ENCODE assay signal across 8 mouse cellular contexts in genomic region chr10:80621690-80621939, GRCm38 (mm10). TPM values are rescaled to one million over a fixed set of nuclear protein-coding genes. Genes with fewer than 3 reads are reported as not detected.
A peak's percentile ranks its signal among the peaks of the same experiment; 100 is the strongest.
DNase-seq lines count a peak whose midpoint lies in the region; ATAC-seq and TF ChIP-seq lines count a peak whose summit lies in the region.

No protein-coding gene starts in this region.

- intact Hi-C loops in gastrocnemius, adult 2 months (cut with DNase I) = no loop called here
- intact Hi-C loops in gastrocnemius, postnatal 36 days (cut with DNase I) = no loop called here
- intact Hi-C loops in left cerebral cortex, postnatal 36 days (cut with DNase I) = no loop called here

- no peaks in the 10 kb centered on the region for H3K27me3 ChIP-seq in thymus, adult 2 months (ENCODE audit: control insufficient read depth, insufficient read depth, low read length)
- H3K27me3 ChIP-seq in liver, embryonic 14.5 days (ENCODE audit: control insufficient read depth, insufficient read depth, low read length) = no peaks in the 10 kb centered on the region

- peaks cover 32% of the 10 kb centered on the region for H3K4me1 ChIP-seq in thymus, adult 2 months (replicated peaks; ENCODE audit: control insufficient read depth, insufficient read depth, low read length)
- H3K4me1 ChIP-seq in liver, embryonic 14.5 days (replicated peaks; ENCODE audit: control insufficient read depth in 2 of 2, insufficient read depth in 2 of 2, low read length in 1 of 2) = peaks cover 3 to 24% of the 10 kb centered on the region in 2 experiments; a peak in 3 of 4 replicates

- peak overlapping the region; percentile 59 for H3K9ac ChIP-seq in liver, embryonic 14.5 days (replicated peaks)

- WGBS in thymus, adult 2 months = 1% methylated on average over 9 of the region's 9 CpGs
- WGBS in liver, embryonic 14.5 days (ENCODE audit: insufficient replicate concordance) = 4% methylated on average over 9 of the region's 9 CpGs

- TF ChIP-seq POLR2A in thymus, adult 2 months (IDR thresholded peaks at IDR 0.05; ENCODE audit: control insufficient read depth, extremely low read depth, insufficient read depth, low read length, poor library complexity) = no peak

- H3K9me3 ChIP-seq in liver, embryonic 14.5 days (ENCODE audit: control insufficient read depth, low read length) = no peaks in the 10 kb centered on the region

- peak overlapping the region; percentile 95 for H3K27ac ChIP-seq in gastrocnemius, adult 2 months
- H3K27ac ChIP-seq in thymus, adult 2 months (ENCODE audit: control insufficient read depth, insufficient read depth, low read length) = peak overlapping the region; percentile 28; the same call in 1 of the 2 replicates
- peak overlapping the region; percentile 91 for H3K27ac ChIP-seq in liver, embryonic 14.5 days

- no peak for TF ChIP-seq EP300 in liver, embryonic 14.5 days (IDR thresholded peaks at IDR 0.05; ENCODE audit: low read depth)

- no peak for ATAC-seq in liver, embryonic 14.5 days (ENCODE audit: insufficient read depth)
- ATAC-seq in erythroid progenitor cell, adult 5-6 weeks (replicated peaks; ENCODE audit: low FRiP score, poor library complexity, severe bottlenecking) = no peak

- H3K4me2 ChIP-seq in liver, embryonic 14.5 days (ENCODE audit: low read depth) = peak overlapping the region; percentile 83

- DNase-seq in gastrocnemius, adult 2 months = no peak
- no peak for DNase-seq in gastrocnemius, postnatal 36 days
- DNase-seq in thymus, adult 2 months = peak; percentile 24
- no peak for DNase-seq in thymus, postnatal 10 days (ENCODE audit: low spot score in 2 of 2)
- no peak for DNase-seq in liver, embryonic 14.5 days (ENCODE audit: low read depth in 3 of 3, low spot score in 3 of 3)
- DNase-seq in left cerebral cortex, adult 8-10 months (ENCODE audit: low spot score in 2 of 2) = no peak
- no peak for DNase-seq in left cerebral cortex, postnatal 36 days (ENCODE audit: low spot score in 2 of 2)

- TF ChIP-seq CTCF in gastrocnemius, adult 2 months (IDR thresholded peaks at IDR 0.05) = no peak
- no peak for TF ChIP-seq CTCF in thymus, adult 2 months (IDR thresholded peaks at IDR 0.05; ENCODE audit: borderline replicate concordance, control insufficient read depth, extremely low read depth, insufficient read depth, low read length, poor library complexity)
- TF ChIP-seq CTCF in liver, embryonic 14.5 days (IDR thresholded peaks at IDR 0.05; ENCODE audit: low read depth) = no peak

- no peaks in the 10 kb centered on the region for H3K36me3 ChIP-seq in thymus, adult 2 months (ENCODE audit: control insufficient read depth, insufficient read depth, low read length)
- H3K36me3 ChIP-seq in liver, embryonic 14.5 days (replicated peaks; ENCODE audit: control insufficient read depth, insufficient read depth, low read depth) = no peaks in the 10 kb centered on the region

- H3K4me3 ChIP-seq in gastrocnemius, adult 2 months = peak overlapping the region; percentile 79
- H3K4me3 ChIP-seq in thymus, adult 2 months (ENCODE audit: control insufficient read depth, insufficient read depth, low read length) = peak overlapping the region; percentile 62
- H3K4me3 ChIP-seq in liver, embryonic 14.5 days (ENCODE audit: insufficient read depth in 1 of 2, low read depth in 2 of 2, low read length in 2 of 2) = peak overlapping the region; percentile 71 to 87

RNA-seq across cellular contexts. Expression of gene Csnk1g2, which starts 1.0 kb away (rescaled TPM):
- total RNA-seq in gastrocnemius, adult 2 months (2021) = 100 to 1,000 TPM; 101 to 105 TPM
- total RNA-seq in gastrocnemius, postnatal 36 days (2021) = 10 to 100 TPM; 84.0 to 90.0 TPM
- 492 and 499 TPM in 2 replicates for polyA plus RNA-seq in thymus, adult 2 months (2012; rRNA removed)
- polyA plus RNA-seq in liver, embryonic 14.5 days (2012; rRNA removed) = 46.9 and 51.3 TPM in 2 replicates
- polyA plus RNA-seq in liver, embryonic 14.5 days (2014; fragmentation: Nextera tagmentation; extraction: Ambion mirVana) = 25.5 and 27.0 TPM in 2 replicates
- total RNA-seq in erythroid progenitor cell, adult 5-6 weeks (2015; ENCODE audit: low replicate concordance) = 31.4 and 58.0 TPM in 2 replicates
- total RNA-seq in erythroid progenitor cell, adult 5-6 weeks (2017; ENCODE audit: low replicate concordance) = 50.1 and 62.4 TPM in 2 replicates
- total RNA-seq in left cerebral cortex, adult 8-10 months (2022) = 100 to 1,000 TPM; 214 to 250 (median 240) TPM
- 100 to 1,000 TPM; 208 to 256 TPM for total RNA-seq in left cerebral cortex, postnatal 36 days (2021)

RNA-seq across cellular contexts. Expression of gene Gm49322, which starts 15.8 kb away (rescaled TPM):
- total RNA-seq in gastrocnemius, adult 2 months (2021) = under 1 TPM; 0.28 to 0.38 TPM
- under 1 TPM; 0.25 to 0.26 TPM for total RNA-seq in gastrocnemius, postnatal 36 days (2021)
- 7.5 and 8.1 TPM in 2 replicates for polyA plus RNA-seq in thymus, adult 2 months (2012; rRNA removed)
- 1.2 and 1.3 TPM in 2 replicates for polyA plus RNA-seq in liver, embryonic 14.5 days (2012; rRNA removed)
- 0.19 and 0.28 TPM in 2 replicates for polyA plus RNA-seq in liver, embryonic 14.5 days (2014; fragmentation: Nextera tagmentation; extraction: Ambion mirVana)
- 0.72 and 1.7 TPM in 2 replicates for total RNA-seq in erythroid progenitor cell, adult 5-6 weeks (2015; ENCODE audit: low replicate concordance)
- 0.64 and 5.4 TPM in 2 replicates for total RNA-seq in erythroid progenitor cell, adult 5-6 weeks (2017; ENCODE audit: low replicate concordance)
- total RNA-seq in left cerebral cortex, adult 8-10 months (2022) = 1 to 10 TPM; 1.8 to 4.2 (median 3.3) TPM
- 1 to 10 TPM; 2.6 to 3.6 TPM for total RNA-seq in left cerebral cortex, postnatal 36 days (2021)

RNA-seq across cellular contexts. Expression of gene Adat3, which starts 18.9 kb away (rescaled TPM):
- total RNA-seq in gastrocnemius, adult 2 months (2021) = under 1 TPM; 0.48 to 0.89 TPM
- total RNA-seq in gastrocnemius, postnatal 36 days (2021) = under 1 TPM; 0.52 to 0.99 TPM
- 42.9 and 48.2 TPM in 2 replicates for polyA plus RNA-seq in thymus, adult 2 months (2012; rRNA removed)
- polyA plus RNA-seq in liver, embryonic 14.5 days (2012; rRNA removed) = 6.3 and 6.4 TPM in 2 replicates
- 3.8 and 4.9 TPM in 2 replicates for polyA plus RNA-seq in liver, embryonic 14.5 days (2014; fragmentation: Nextera tagmentation; extraction: Ambion mirVana)
- total RNA-seq in erythroid progenitor cell, adult 5-6 weeks (2015; ENCODE audit: low replicate concordance) = not detected in 2 replicates
- 1.4 TPM in 1 of 2 replicates, not detected in the other for total RNA-seq in erythroid progenitor cell, adult 5-6 weeks (2017; ENCODE audit: low replicate concordance)
- total RNA-seq in left cerebral cortex, adult 8-10 months (2022) = 1 to 10 TPM in 3 of 4 experiments, not detected in 1; 1.3 to 4.1 (median 3.4) TPM
- total RNA-seq in left cerebral cortex, postnatal 36 days (2021) = 1 to 10 TPM; 1.7 to 4.0 TPM

RNA-seq across cellular contexts. Expression of gene Scamp4, which starts 18.9 kb away (rescaled TPM):
- total RNA-seq in gastrocnemius, adult 2 months (2021) = 10 to 100 TPM; 17.0 to 17.5 TPM
- total RNA-seq in gastrocnemius, postnatal 36 days (2021) = 10 to 100 TPM; 14.5 to 14.8 TPM
- 151 and 156 TPM in 2 replicates for polyA plus RNA-seq in thymus, adult 2 months (2012; rRNA removed)
- 22.0 and 27.6 TPM in 2 replicates for polyA plus RNA-seq in liver, embryonic 14.5 days (2012; rRNA removed)
- polyA plus RNA-seq in liver, embryonic 14.5 days (2014; fragmentation: Nextera tagmentation; extraction: Ambion mirVana) = 34.6 and 39.8 TPM in 2 replicates
- 8.8 and 10.5 TPM in 2 replicates for total RNA-seq in erythroid progenitor cell, adult 5-6 weeks (2015; ENCODE audit: low replicate concordance)
- 2.3 and 6.9 TPM in 2 replicates for total RNA-seq in erythroid progenitor cell, adult 5-6 weeks (2017; ENCODE audit: low replicate concordance)
- 10 to 100 TPM; 38.8 to 46.5 (median 43.1) TPM for total RNA-seq in left cerebral cortex, adult 8-10 months (2022)
- 10 to 100 TPM; 40.1 to 45.1 TPM for total RNA-seq in left cerebral cortex, postnatal 36 days (2021)

RNA-seq across cellular contexts. Expression of gene Abhd17a, which starts 31.5 kb away (rescaled TPM):
- total RNA-seq in gastrocnemius, adult 2 months (2021) = 10 to 100 TPM; 60.6 to 61.7 TPM
- 10 to 100 TPM; 52.5 to 62.7 TPM for total RNA-seq in gastrocnemius, postnatal 36 days (2021)
- 310 and 359 TPM in 2 replicates for polyA plus RNA-seq in thymus, adult 2 months (2012; rRNA removed)
- polyA plus RNA-seq in liver, embryonic 14.5 days (2012; rRNA removed) = 41.2 and 51.0 TPM in 2 replicates
- 55.0 and 63.4 TPM in 2 replicates for polyA plus RNA-seq in liver, embryonic 14.5 days (2014; fragmentation: Nextera tagmentation; extraction: Ambion mirVana)
- 44.7 and 49.0 TPM in 2 replicates for total RNA-seq in erythroid progenitor cell, adult 5-6 weeks (2015; ENCODE audit: low replicate concordance)
- 5.5 and 30.7 TPM in 2 replicates for total RNA-seq in erythroid progenitor cell, adult 5-6 weeks (2017; ENCODE audit: low replicate concordance)
- 100 to 1,000 TPM; 157 to 168 (median 166) TPM for total RNA-seq in left cerebral cortex, adult 8-10 months (2022)
- 100 to 1,000 TPM; 181 to 238 TPM for total RNA-seq in left cerebral cortex, postnatal 36 days (2021)

Comparison
In these comparisons a context has a peak if more than half of its experiments do, and no peak if none do; other contexts are left out.
1. H3K27ac ChIP-seq: peak in every context shown above with its lines; median percentile 95 in gastrocnemius, adult 2 months; 91 in liver, embryonic 14.5 days; 28 in thymus, adult 2 months.